ENCODE assay signal across 8 mouse cellular contexts in the genomic region with DNA sequence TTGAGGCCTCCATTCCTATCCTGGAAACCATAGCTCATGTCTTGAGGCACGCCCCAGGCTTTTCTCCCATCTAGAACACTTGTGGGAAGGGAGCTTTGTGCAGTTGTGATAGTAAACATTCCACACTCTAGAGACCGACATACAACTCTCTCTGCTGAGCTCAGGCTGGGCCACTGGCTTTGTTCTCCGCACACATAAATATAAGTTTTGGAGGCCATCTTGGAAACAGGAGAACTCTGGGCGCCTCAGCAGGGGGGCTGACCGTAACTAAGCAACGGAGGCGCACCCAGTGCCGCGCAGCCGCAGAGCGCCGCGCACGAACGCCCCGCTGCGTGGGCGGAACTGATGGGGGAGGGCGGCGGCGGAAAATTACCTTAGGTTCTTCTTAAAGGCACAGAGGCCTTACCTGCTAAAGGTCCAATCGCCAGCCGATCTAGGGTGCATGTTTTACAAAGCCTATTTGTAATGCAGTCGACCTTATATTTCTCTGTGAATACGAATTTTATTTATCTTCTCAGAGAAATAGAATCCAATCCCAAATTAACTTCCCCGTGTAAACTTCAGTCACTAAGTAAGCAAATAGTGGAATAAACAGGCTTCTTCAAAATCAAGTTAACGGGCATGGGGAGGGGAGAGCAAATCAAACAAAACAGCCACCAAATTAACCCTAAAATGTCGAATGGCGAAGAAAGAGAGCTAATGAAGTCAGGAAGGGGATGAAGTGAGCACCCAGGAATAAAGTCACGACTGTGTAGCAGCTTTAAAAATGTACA.
DNase-seq lines count a peak whose midpoint lies in the region; ATAC-seq lines count a peak whose summit lies in the region.

No protein-coding gene starts in this region.

- peak overlapping the region; percentile 90 for H3K27ac ChIP-seq in embryonic facial prominence, embryonic 10.5 days (replicated peaks)
- H3K27ac ChIP-seq in limb, embryonic 12.5 days, result peak overlapping the region; percentile 94
- peak overlapping the region; percentile 85 for H3K27ac ChIP-seq in midbrain, embryonic 14.5 days (replicated peaks; ENCODE audit: low read depth, low read length)

- 3% methylated on average over 30 of the region's 30 CpGs for WGBS in embryonic facial prominence, embryonic 10.5 days
- whole genome bisulfite sequencing in limb, embryonic 12.5 days, result 3% methylated on average over 30 of the region's 30 CpGs
- WGBS in midbrain, embryonic 14.5 days, result 2% methylated on average over 30 of the region's 30 CpGs

- peak overlapping the region; percentile 53 for H3K9ac ChIP-seq in limb, embryonic 12.5 days (replicated peaks)
- peak overlapping the region; percentile 36 for H3K9ac ChIP-seq in midbrain, embryonic 14.5 days (replicated peaks; ENCODE audit: low read length)

- peak overlapping the region; percentile 58 for H3K4me2 ChIP-seq in limb, embryonic 12.5 days
- peak overlapping the region; percentile 54 for H3K4me2 ChIP-seq in midbrain, embryonic 14.5 days (ENCODE audit: low read length)

- no peaks in the 10 kb centered on the region for H3K27me3 ChIP-seq in embryonic facial prominence, embryonic 10.5 days (replicated peaks; ENCODE audit: low read depth, poor library complexity, severe bottlenecking)
- H3K27me3 ChIP-seq in limb, embryonic 12.5 days, result no peaks in the 10 kb centered on the region
- no peaks in the 10 kb centered on the region for H3K27me3 ChIP-seq in midbrain, embryonic 14.5 days (ENCODE audit: control insufficient read depth, insufficient read depth, low read length)

- H3K36me3 ChIP-seq in embryonic facial prominence, embryonic 10.5 days (replicated peaks), result no peaks in the 10 kb centered on the region
- H3K36me3 ChIP-seq in limb, embryonic 12.5 days, result no peaks in the 10 kb centered on the region
- no peaks in the 10 kb centered on the region for H3K36me3 ChIP-seq in midbrain, embryonic 14.5 days (ENCODE audit: control insufficient read depth, insufficient read depth, low read length)

- H3K9me3 ChIP-seq in embryonic facial prominence, embryonic 10.5 days, result no peaks in the 10 kb centered on the region
- no peaks in the 10 kb centered on the region for H3K9me3 ChIP-seq in limb, embryonic 12.5 days
- no peaks in the 10 kb centered on the region for H3K9me3 ChIP-seq in midbrain, embryonic 14.5 days (ENCODE audit: control insufficient read depth, low read length)

- peak; percentile 99 for ATAC-seq in granulocyte monocyte progenitor cell, adult 5-6 weeks (replicated peaks; ENCODE audit: poor library complexity, severe bottlenecking)
- ATAC-seq in limb, embryonic 12.5 days (ENCODE audit: insufficient number of reproducible peaks, insufficient read depth, low FRiP score, low TSS enrichment, low read depth), result peak; percentile 86
- ATAC-seq in midbrain, embryonic 14.5 days (ENCODE audit: low FRiP score, low TSS enrichment), result peak; percentile 92

- DNase-seq in 3134 (ENCODE audit: extremely low read depth, insufficient read length, low spot score), result peak; percentile 98
- peak; percentile 97 for DNase-seq in adrenal gland, postnatal 14 days
- DNase-seq in embryonic facial prominence, embryonic 10.5 days (ENCODE audit: low spot score), result peak; percentile 96
- DNase-seq in kidney, adult 11 months, result peak; percentile 97
- DNase-seq in midbrain, embryonic 14.5 days, result peak; percentile 98
- DNase-seq in spleen, adult 12 weeks (ENCODE audit: low spot score), result peak; percentile 87

- H3K4me3 ChIP-seq in embryonic facial prominence, embryonic 10.5 days, result peak overlapping the region; percentile 54
- peak overlapping the region; percentile 27 for H3K4me3 ChIP-seq in limb, embryonic 12.5 days (replicated peaks)
- H3K4me3 ChIP-seq in midbrain, embryonic 14.5 days (replicated peaks; ENCODE audit: low read depth, low read length), result peak overlapping the region; percentile 35

- peaks cover 38% of the 10 kb centered on the region for H3K4me1 ChIP-seq in embryonic facial prominence, embryonic 10.5 days
- peaks cover 6% of the 10 kb centered on the region; the same call in 1 of the 2 replicates for H3K4me1 ChIP-seq in limb, embryonic 12.5 days (replicated peaks)
- H3K4me1 ChIP-seq in midbrain, embryonic 14.5 days (ENCODE audit: control insufficient read depth, insufficient read depth, low read length), result peaks cover 14% of the 10 kb centered on the region

Comparison
In these comparisons a context has a peak if more than half of its experiments do, and no peak if none do; other contexts are left out.
1. Peak in every context shown above with its lines: DNase-seq, ATAC-seq, H3K4me3 ChIP-seq and H3K27ac ChIP-seq.